Comparison of ENCODE assay signal across 14 mouse cellular contexts in the genomic region with DNA sequence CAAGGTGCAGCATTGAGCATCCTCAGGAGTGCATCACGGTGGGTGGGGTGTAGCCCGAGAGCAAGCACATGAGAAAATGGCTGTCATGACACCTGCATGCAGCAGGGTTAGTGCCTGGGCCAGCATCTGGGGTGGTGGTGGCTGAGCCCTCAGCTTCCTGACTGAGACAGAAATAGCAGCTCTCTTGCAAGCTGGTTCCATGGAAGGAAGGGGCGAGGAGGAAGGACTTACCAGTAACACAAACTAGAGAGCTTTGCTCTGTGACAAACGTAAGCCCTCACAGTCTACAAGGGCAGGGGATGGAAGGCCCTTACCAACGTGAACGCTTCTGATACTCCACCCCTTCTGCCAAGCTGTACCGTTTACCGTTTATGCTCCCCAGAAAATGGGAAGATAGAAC.
DNase-seq lines count a peak whose midpoint lies in the region; ATAC-seq lines count a peak whose summit lies in the region.
"Had no signal": no experiment of that assay in that cellular context is flagged by ENCODE, and none has a peak within 500 bp of the region (broad histone marks: within the 10 kb centered on the region; RNA-seq: fewer than 3 reads in every experiment).

No protein-coding gene starts in this region.

- ATAC-seq in frontal cortex, adult (ENCODE audit: low TSS enrichment) = no peak
- ATAC-seq: hindbrain, postnatal 0 days; intestine, postnatal 0 days had no signal

- peak; percentile 78 for DNase-seq in layer of hippocampus, adult 9-11 months
- no peak for DNase-seq in layer of hippocampus, postnatal 36 days
- DNase-seq in 416B (ENCODE audit: low read depth) = peak; percentile 41
- DNase-seq in brain, adult 2 months (ENCODE audit: low read depth, low spot score) = peak; percentile 51
- DNase-seq in thymus, postnatal 10 days (ENCODE audit: low spot score in 2 of 2) = peak; percentile 10 to 19
- DNase-seq in embryo, embryonic 9.5 days (ENCODE audit: extremely low spot score) = no peak
- DNase-seq: adrenal gland, adult 2 months; cerebellum, postnatal 10 days; gastrocnemius, postnatal 10 days; heart, postnatal 4 days; midbrain, embryonic 14.5 days had no signal

Comparison
In these comparisons a context has a peak if more than half of its experiments do, and no peak if none do; other contexts are left out.
1. DNase-seq: peak in layer of hippocampus, adult 9-11 months (single experiment), 416B (single experiment), brain, adult 2 months (single experiment) and thymus, postnatal 10 days (2 of 2); none in layer of hippocampus, postnatal 36 days (0 of 2) and embryo, embryonic 9.5 days (single experiment).